Mouse (Mus musculus): ENCODE measurements around the gene Chil1.

The Chil1 gene

GRCm38 (mm10) chr1:134201751-134202420 lies 19.9 kb downstream of the Chil1 start:
- no peak for DNase-seq (ENCODE audit: extremely low read depth, insufficient read length, low spot score)

- DNase-seq (ENCODE audit: extremely low read depth, insufficient read length, low spot score) = no peak
Measured at GRCm38 (mm10) chr1:134204230-134204629, 22.3 kb downstream of the Chil1 start.

GRCm38 (mm10) chr1:134205296-134206018 lies 23.5 kb downstream of the Chil1 start:
- no peak for DNase-seq (ENCODE audit: extremely low read depth, insufficient read length, low spot score)

- no peak for DNase-seq (ENCODE audit: extremely low read depth, insufficient read length, low spot score)
Measured at GRCm38 (mm10) chr1:134206085-134206484, 24.1 kb downstream of the Chil1 start.

- DNase-seq (ENCODE audit: extremely low read depth, insufficient read length, low spot score) = no peak
Measured at GRCm38 (mm10) chr1:134210179-134210755, 28.3 kb downstream of the Chil1 start.

- no peak for DNase-seq (ENCODE audit: extremely low read depth, insufficient read length, low spot score)
Measured at GRCm38 (mm10) chr1:134211043-134211442, 29.1 kb downstream of the Chil1 start.

GRCm38 (mm10) chr1:134211631-134212030 lies 29.7 kb downstream of the Chil1 start:
- DNase-seq (ENCODE audit: extremely low read depth, insufficient read length, low spot score) = no peak

- no peak for DNase-seq (ENCODE audit: extremely low read depth, insufficient read length, low spot score)
Measured at GRCm38 (mm10) chr1:134212351-134212750, 30.4 kb downstream of the Chil1 start.

- DNase-seq (ENCODE audit: extremely low read depth, insufficient read length, low spot score) = no peak
Measured at GRCm38 (mm10) chr1:134213405-134213804, 31.4 kb downstream of the Chil1 start.

GRCm38 (mm10) chr1:134215059-134215458 lies 33.1 kb downstream of the Chil1 start:
- no peak for DNase-seq (ENCODE audit: extremely low read depth, insufficient read length, low spot score)

- no peak for DNase-seq (ENCODE audit: extremely low read depth, insufficient read length, low spot score)
Measured at GRCm38 (mm10) chr1:134215751-134216628, 34.0 kb downstream of the Chil1 start.

GRCm38 (mm10) chr1:134216629-134216971 lies 34.6 kb downstream of the Chil1 start:
- no peak for DNase-seq (ENCODE audit: extremely low read depth, insufficient read length, low spot score)

- no peak for DNase-seq (ENCODE audit: extremely low read depth, insufficient read length, low spot score)
Measured at GRCm38 (mm10) chr1:134217028-134217481, 35.1 kb downstream of the Chil1 start.

GRCm38 (mm10) chr1:134217942-134218341 lies 36.0 kb downstream of the Chil1 start:
- DNase-seq (ENCODE audit: extremely low read depth, insufficient read length, low spot score) = no peak

- DNase-seq (ENCODE audit: extremely low read depth, insufficient read length, low spot score) = no peak
Measured at GRCm38 (mm10) chr1:134219608-134220007, 37.6 kb downstream of the Chil1 start.

GRCm38 (mm10) chr1:134221172-134221571 lies 39.2 kb downstream of the Chil1 start:
- no peak for DNase-seq (ENCODE audit: extremely low read depth, insufficient read length, low spot score)

- DNase-seq (ENCODE audit: extremely low read depth, insufficient read length, low spot score) = no peak
Measured at GRCm38 (mm10) chr1:134222122-134223055, 40.4 kb downstream of the Chil1 start.

GRCm38 (mm10) chr1:134224649-134225227 lies 42.8 kb downstream of the Chil1 start:
- DNase-seq (ENCODE audit: extremely low read depth, insufficient read length, low spot score) = no peak

GRCm38 (mm10) chr1:134225375-134225774 lies 43.4 kb downstream of the Chil1 start:
- DNase-seq (ENCODE audit: extremely low read depth, insufficient read length, low spot score) = no peak

All from 3134 (cell line).